Mouse (Mus musculus): Measurements from ENCODE around the gene Loxl4.

The Loxl4 gene

GRCm38 (mm10) chr19:42608082-42608481, 4.5 kb downstream of the Loxl4 start:
- no peak for DNase-seq (ENCODE audit: low spot score)

GRCm38 (mm10) chr19:42602576-42602975, 10.0 kb downstream of the Loxl4 start:
- DNase-seq (ENCODE audit: low spot score) = no peak

- no peak for DNase-seq (ENCODE audit: low spot score)
Measured at GRCm38 (mm10) chr19:42602041-42602440, 10.6 kb downstream of the Loxl4 start.

- DNase-seq (ENCODE audit: low spot score) = no peak
Measured at GRCm38 (mm10) chr19:42601445-42601844, 11.2 kb downstream of the Loxl4 start.

GRCm38 (mm10) chr19:42600591-42600990, 12.0 kb downstream of the Loxl4 start:
- no peak for DNase-seq (ENCODE audit: low spot score)

- DNase-seq (ENCODE audit: low spot score) = no peak
Measured at GRCm38 (mm10) chr19:42599891-42600290, 12.7 kb downstream of the Loxl4 start.

- no peak for DNase-seq (ENCODE audit: low spot score)
Measured at GRCm38 (mm10) chr19:42597896-42598295, 14.7 kb downstream of the Loxl4 start.

- DNase-seq (ENCODE audit: low spot score) = no peak
Measured at GRCm38 (mm10) chr19:42597286-42597685, 15.3 kb downstream of the Loxl4 start.

- DNase-seq (ENCODE audit: low spot score) = no peak
Measured at GRCm38 (mm10) chr19:42595066-42595465, 17.5 kb downstream of the Loxl4 start.

GRCm38 (mm10) chr19:42593456-42593855, 19.2 kb downstream of the Loxl4 start:
- no peak for DNase-seq (ENCODE audit: low spot score)

- no peak for DNase-seq (ENCODE audit: low spot score)
Measured at GRCm38 (mm10) chr19:42591534-42591933, 21.1 kb downstream of the Loxl4 start.

GRCm38 (mm10) chr19:42589246-42589645, 23.4 kb downstream of the Loxl4 start:
- DNase-seq (ENCODE audit: low spot score) = no peak

- DNase-seq (ENCODE audit: low spot score) = no peak
Measured at GRCm38 (mm10) chr19:42587704-42588103, 24.9 kb downstream of the Loxl4 start.

GRCm38 (mm10) chr19:42584188-42584587, 28.4 kb downstream of the Loxl4 start:
- no peak for DNase-seq (ENCODE audit: low spot score)

- no peak for DNase-seq (ENCODE audit: low spot score)
Measured at GRCm38 (mm10) chr19:42583677-42584076, 28.9 kb downstream of the Loxl4 start.

GRCm38 (mm10) chr19:42582811-42583370, 29.7 kb downstream of the Loxl4 start:
- no peak for DNase-seq (ENCODE audit: low spot score)

- no peak for DNase-seq (ENCODE audit: low spot score)
Measured at GRCm38 (mm10) chr19:42580701-42581100, 31.9 kb downstream of the Loxl4 start.

GRCm38 (mm10) chr19:42578631-42579030, 34.0 kb downstream of the Loxl4 start:
- DNase-seq (ENCODE audit: low spot score) = no peak

GRCm38 (mm10) chr19:42576856-42577255, 35.8 kb downstream of the Loxl4 start:
- DNase-seq (ENCODE audit: low spot score) = no peak

GRCm38 (mm10) chr19:42575317-42575716, 37.3 kb downstream of the Loxl4 start:
- no peak for DNase-seq (ENCODE audit: low spot score)

- no peak for DNase-seq (ENCODE audit: low spot score)
Measured at GRCm38 (mm10) chr19:42571291-42571690, 41.3 kb downstream of the Loxl4 start.

- DNase-seq (ENCODE audit: low spot score) = no peak
Measured at GRCm38 (mm10) chr19:42569076-42569475, 43.5 kb downstream of the Loxl4 start.

GRCm38 (mm10) chr19:42567020-42567419, 45.6 kb downstream of the Loxl4 start:
- no peak for DNase-seq (ENCODE audit: low spot score)

- no peak for DNase-seq (ENCODE audit: low spot score)
Measured at GRCm38 (mm10) chr19:42566283-42567019, 46.2 kb downstream of the Loxl4 start.
